Mouse (Mus musculus) erythroblast, embryonic 14.5 days (primary cell): ENCODE measurements at regions not wholly inside any gene's neighbourhood (a gene's known extent, or its start where the extent isn't known, plus 50 kb on each side); places are given as distances from the start of the nearest gene placed in this dataset.
"Not testable (repeated sequence)": the region's sequence is repeated elsewhere in the genome, so short reads cannot be mapped to it uniquely, and the experiment has no call there.

Source experiments
- GATA1 ChIP-seq: IDR thresholded peaks from 2 replicates; pipeline ENCODE4 v1.6.1; 2012; ENCODE audit warnings: low read length, inconsistent platforms, mixed read lengths
- TAL1 ChIP-seq: IDR thresholded peaks from 3 replicates; pipeline ENCODE4 v1.6.1; 2012; ENCODE audit warnings: low read length, inconsistent platforms, mixed read lengths

GRCm38 (mm10) chr3:130797956-130798355 lies 67.8 kb upstream of the Rpl34 start:
- not testable (repeated sequence) for TF ChIP-seq TAL1, GATA1
